Mouse (Mus musculus) embryonic facial prominence, embryonic 14.5 days (tissue): ENCODE results near the gene Hrh1. TPM values are rescaled to one million over a fixed set of nuclear protein-coding genes. Genes with fewer than 3 reads are reported as not detected.
A peak's percentile ranks its signal among the peaks of the same experiment; 100 is the strongest.

Experiments used
- ATAC-seq: fragments of 200-750 bp; cut with Nextera tagmentation; 2 replicates; pipeline ENCODE4 v1.8.0; 2017; ENCODE audit warnings: low read depth, moderate number of reproducible peaks, moderate TSS enrichment
- DNase-seq: peaks from one replicate; pipeline ENCODE4 v3.0.0-alpha.2; 2015; ENCODE audit warnings: low spot score
- H3K27ac ChIP-seq: fragments of 300-500 bp; sonication (generic); replicated peaks from 2 replicates; pipeline ENCODE4 v1.5.1; 2014; ENCODE audit warnings: low read depth, mild to moderate bottlenecking, low read length, moderate library complexity
- H3K27me3 ChIP-seq: fragments of 300-500 bp; sonication (generic); replicated peaks from 2 replicates; pipeline ENCODE4 v1.6.1; 2014; ENCODE audit warnings: low read length; ENCODE audit not compliant: control insufficient read depth, insufficient read depth
- H3K36me3 ChIP-seq: fragments of 300-500 bp; sonication (generic); 2 replicates; pipeline ENCODE4 v1.6.1; 2014; ENCODE audit warnings: low read length, mixed read lengths; ENCODE audit not compliant: control insufficient read depth, insufficient read depth
- H3K4me1 ChIP-seq: fragments of 300-500 bp; sonication (generic); 2 replicates; pipeline ENCODE4 v1.6.1; 2014; ENCODE audit warnings: antibody characterized with exemption, low read length; ENCODE audit not compliant: control insufficient read depth, insufficient read depth
- H3K4me2 ChIP-seq: fragments of 300-500 bp; sonication (generic); 2 replicates; pipeline ENCODE4 v1.6.1; 2014; ENCODE audit warnings: low read depth, mild to moderate bottlenecking, low read length, moderate library complexity, mixed read lengths
- H3K4me3 ChIP-seq: fragments of 300-500 bp; sonication (generic); 2 replicates; pipeline ENCODE4 v1.5.1; 2014; ENCODE audit warnings: low read depth, mild to moderate bottlenecking, low read length
- H3K9ac ChIP-seq: fragments of 300-500 bp; sonication (generic); 2 replicates; pipeline ENCODE4 v1.6.1; 2014; ENCODE audit warnings: low read depth, mild to moderate bottlenecking, low read length, moderate library complexity, mixed read lengths
- H3K9me3 ChIP-seq: fragments of 300-500 bp; sonication (generic); 2 replicates; pipeline ENCODE4 v1.6.1; 2016; ENCODE audit warnings: low read length; ENCODE audit not compliant: control insufficient read depth
- WGBS: fragments of 180-500 bp; shearing (Covaris S2); extraction: QIAGEN DNeasy Blood & Tissue Kit; methylation state at CpG from one replicate; pipeline ENCODE4 v1.1.7; 2014; 5-methylcytosine and 5-hydroxymethylcytosine counted together
- polyA plus RNA-seq: library from polyadenylated mRNA; unstranded; fragments of >200 nt; fragmentation: Nextera tagmentation; extraction: Ambion mirVana; gene quantifications from 2 replicates; pipeline ENCODE4 v1.2.1, GENCODE M21; 2014

The Hrh1 gene
- polyA plus RNA-seq, 1 experiment from 2014 or later = not detected

DNA sequence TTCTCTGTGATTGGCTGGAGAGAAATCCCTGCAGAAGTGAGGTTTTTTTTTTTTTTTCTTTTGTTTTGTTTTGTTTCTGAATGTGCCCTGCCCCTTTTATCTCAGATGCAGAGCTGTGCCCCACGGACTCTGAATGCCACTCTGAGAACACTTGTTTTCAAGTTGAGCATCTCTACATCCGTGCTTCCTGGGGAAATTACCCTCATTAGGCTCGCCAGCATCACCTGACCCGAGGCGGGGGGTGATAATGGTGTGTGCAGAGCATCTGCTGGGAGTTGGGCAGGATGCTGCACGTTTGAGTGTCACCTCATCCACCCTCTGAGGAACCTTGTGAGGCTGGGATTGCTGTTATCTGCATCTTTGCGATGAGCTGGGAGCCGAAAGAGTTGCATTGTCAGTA lies 14.2 kb downstream of the Hrh1 start:
- Histone ChIP-seq H3K36me3 (no peaks in the 10 kb centered on the region), H3K27me3 (no peaks in the 10 kb centered on the region), H3K4me2 (no peak overlapping the region), H3K9me3 (no peaks in the 10 kb centered on the region), H3K4me3 (no peak overlapping the region), H3K27ac (no peak overlapping the region), H3K4me1 (no peaks in the 10 kb centered on the region), H3K9ac (no peak overlapping the region)
- 49% methylated on average over 8 of the region's 8 CpGs for WGBS
- DNase-seq = no peak
- ATAC-seq = no peak

DNA sequence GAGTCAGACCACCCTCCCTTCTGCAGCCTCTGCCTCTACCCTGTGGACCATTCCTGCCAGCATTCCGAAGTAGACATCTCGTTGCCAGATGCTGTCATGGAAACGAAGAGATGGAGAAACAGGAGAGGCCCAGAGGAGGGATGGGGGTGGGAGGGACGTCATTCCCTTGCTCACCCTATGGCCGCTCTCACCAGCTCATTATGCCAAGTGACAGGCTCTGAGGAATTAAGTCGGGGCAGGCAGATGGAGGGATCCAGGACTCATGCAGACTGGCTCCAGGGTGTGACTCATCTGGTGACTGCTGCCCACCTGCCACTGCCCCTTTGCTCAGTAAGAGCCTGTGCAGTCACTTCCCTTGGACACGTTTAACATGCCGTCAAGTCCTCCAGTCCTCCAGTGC lies 16.8 kb downstream of the Hrh1 start:
- H3K4me3 ChIP-seq = no peak overlapping the region
- ATAC-seq = no peak

DNA sequence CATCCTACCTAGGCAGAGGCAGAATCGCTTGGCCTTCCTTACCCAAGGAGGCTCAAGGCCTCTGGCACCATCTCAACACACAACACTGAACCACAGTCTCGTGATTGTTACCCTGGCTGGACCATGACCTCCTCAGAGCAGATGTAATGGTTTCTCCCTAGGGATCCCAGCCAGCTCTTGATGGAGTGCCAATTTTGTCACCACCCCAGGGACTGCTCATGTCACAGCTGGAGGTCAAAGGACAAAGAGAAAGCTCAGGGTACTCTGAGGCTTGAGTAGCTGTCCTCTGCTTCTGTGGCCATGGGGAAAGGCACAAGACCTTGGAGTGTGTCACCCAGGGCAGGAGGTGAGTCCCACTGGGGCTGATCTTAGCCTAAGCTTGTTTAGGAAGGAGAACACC lies 20.3 kb downstream of the Hrh1 start:
- DNase-seq (no peak), ATAC-seq (no peak)
- Histone ChIP-seq H3K36me3 (no peaks in the 10 kb centered on the region), H3K9me3 (no peaks in the 10 kb centered on the region), H3K4me3 (no peak overlapping the region), H3K27me3 (no peaks in the 10 kb centered on the region), H3K27ac (no peak overlapping the region), H3K4me1 (no peaks in the 10 kb centered on the region), H3K4me2 (no peak overlapping the region), H3K9ac (no peak overlapping the region)
- WGBS = 68% methylated on average over 2 of the region's 2 CpGs

More for the DNA sequence above, 16.8 kb downstream of the Hrh1 start:
- WGBS = 42% methylated on average over 8 of the region's 8 CpGs
- Histone ChIP-seq H3K4me1 (no peaks in the 10 kb centered on the region), H3K27ac (no peak overlapping the region), H3K4me2 (no peak overlapping the region), H3K9ac (no peak overlapping the region), H3K36me3 (no peaks in the 10 kb centered on the region), H3K27me3 (no peaks in the 10 kb centered on the region), H3K9me3 (no peaks in the 10 kb centered on the region)
- DNase-seq = no peak

- Histone ChIP-seq H3K27me3 (no peaks in the 10 kb centered on the region), H3K9ac (no peak overlapping the region), H3K4me3 (no peak overlapping the region), H3K27ac (no peak overlapping the region), H3K4me2 (no peak overlapping the region), H3K36me3 (no peaks in the 10 kb centered on the region), H3K9me3 (no peaks in the 10 kb centered on the region), H3K4me1 (no peaks in the 10 kb centered on the region)
- DNase-seq (no peak), ATAC-seq (no peak)
Measured at GRCm38 (mm10) chr6:114421061-114421460, 23.3 kb downstream of the Hrh1 start.

GRCm38 (mm10) chr6:114423051-114423676 lies 25.4 kb downstream of the Hrh1 start:
- Histone ChIP-seq H3K4me1 (no peaks in the 10 kb centered on the region), H3K36me3 (no peaks in the 10 kb centered on the region), H3K9ac (no peak overlapping the region), H3K4me3 (no peak overlapping the region), H3K9me3 (no peaks in the 10 kb centered on the region), H3K27ac (no peak overlapping the region), H3K4me2 (no peak overlapping the region), H3K27me3 (no peaks in the 10 kb centered on the region)
- no peak for DNase-seq
- no peak for ATAC-seq
- WGBS = 76% methylated on average over 9 of the region's 9 CpGs

GRCm38 (mm10) chr6:114425343-114425742 lies 27.6 kb downstream of the Hrh1 start:
- H3K9ac ChIP-seq = no peak overlapping the region
- WGBS = 37% methylated on average over 5 of the region's 5 CpGs

DNA sequence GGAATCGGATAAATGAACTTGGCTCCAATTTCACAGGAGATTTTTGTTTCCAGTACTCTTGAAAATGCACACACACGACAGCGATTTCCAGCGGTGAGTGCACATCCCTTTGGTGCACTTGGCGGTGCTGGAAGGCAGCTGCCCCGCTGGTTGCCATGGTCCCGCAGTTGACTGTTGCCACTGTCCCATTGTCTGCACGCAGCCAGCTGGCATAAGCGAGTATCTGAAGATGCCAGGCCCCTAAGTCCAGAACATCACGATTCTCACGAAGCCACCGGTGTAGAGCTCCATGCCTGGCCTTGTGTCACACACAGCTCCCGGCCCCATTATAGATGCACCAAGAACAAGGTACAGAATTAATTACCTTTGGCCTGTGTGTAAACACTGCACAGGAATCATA lies 29.9 kb downstream of the Hrh1 start:
- Histone ChIP-seq H3K4me3 (no peak overlapping the region), H3K9me3 (no peaks in the 10 kb centered on the region), H3K36me3 (no peaks in the 10 kb centered on the region), H3K27ac (no peak overlapping the region), H3K4me2 (no peak overlapping the region), H3K4me1 (no peaks in the 10 kb centered on the region), H3K27me3 (no peaks in the 10 kb centered on the region), H3K9ac (no peak overlapping the region)
- ATAC-seq (no peak), DNase-seq (no peak)
- WGBS = 84% methylated on average over 13 of the region's 13 CpGs

More at GRCm38 (mm10) chr6:114425343-114425742, 27.6 kb downstream of the Hrh1 start:
- H3K4me3 ChIP-seq = no peak overlapping the region
- H3K36me3 ChIP-seq = no peaks in the 10 kb centered on the region
- H3K4me2 ChIP-seq = no peak overlapping the region
- DNase-seq (no peak), ATAC-seq (no peak)
- no peaks in the 10 kb centered on the region for H3K27me3 ChIP-seq
- no peak overlapping the region for H3K27ac ChIP-seq
- H3K9me3 ChIP-seq = no peaks in the 10 kb centered on the region
- no peaks in the 10 kb centered on the region for H3K4me1 ChIP-seq

- H3K36me3 ChIP-seq = no peaks in the 10 kb centered on the region
- no peak for ATAC-seq
Measured at GRCm38 (mm10) chr6:114428831-114429230, 31.1 kb downstream of the Hrh1 start.

DNA sequence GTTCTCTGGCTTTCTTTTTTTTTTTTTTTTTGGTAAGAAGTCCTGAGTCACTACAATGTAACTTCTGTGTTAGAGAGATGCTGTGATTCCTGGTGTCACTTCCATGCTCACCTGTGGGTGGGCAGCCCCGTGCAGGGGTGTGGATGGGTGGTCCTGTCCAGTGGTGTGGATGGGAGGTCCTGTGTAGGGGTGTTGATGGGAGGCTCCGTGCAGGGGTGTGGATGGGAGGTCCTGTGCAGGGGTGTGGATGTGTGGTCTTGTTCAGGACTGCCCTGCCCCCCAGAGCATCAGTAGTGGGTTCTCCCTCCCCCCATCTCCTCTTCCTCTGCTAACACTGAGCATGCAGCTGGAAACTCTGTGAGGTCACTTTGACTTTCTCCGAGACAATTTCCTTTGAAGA lies 34.9 kb downstream of the Hrh1 start:
- Histone ChIP-seq H3K27me3 (no peaks in the 10 kb centered on the region), H3K9me3 (no peaks in the 10 kb centered on the region), H3K27ac (no peak overlapping the region), H3K36me3 (no peaks in the 10 kb centered on the region), H3K4me3 (no peak overlapping the region), H3K4me1 (peaks cover 3% of the 10 kb centered on the region; the same call in 1 of the 2 replicates), H3K4me2 (no peak overlapping the region), H3K9ac (no peak overlapping the region)
- ATAC-seq = no peak
- peak; percentile 28 for DNase-seq
- 44% methylated on average over 3 of the region's 3 CpGs for WGBS

More at GRCm38 (mm10) chr6:114428831-114429230, 31.1 kb downstream of the Hrh1 start:
- no peaks in the 10 kb centered on the region for H3K27me3 ChIP-seq
- H3K27ac ChIP-seq = no peak overlapping the region
- WGBS = 69% methylated on average over 16 of the region's 16 CpGs
- no peak overlapping the region for H3K9ac ChIP-seq
- no peak overlapping the region for H3K4me2 ChIP-seq
- H3K9me3 ChIP-seq = no peaks in the 10 kb centered on the region
- DNase-seq = no peak
- H3K4me3 ChIP-seq = no peak overlapping the region
- H3K4me1 ChIP-seq = peaks cover 3% of the 10 kb centered on the region; the same call in 1 of the 2 replicates
